Mouse (Mus musculus): ENCODE results near the gene Upk3b. TPM values are rescaled to one million over a fixed set of nuclear protein-coding genes. Genes with fewer than 3 reads are reported as not detected.
A peak's percentile ranks its signal among the peaks of the same experiment; 100 is the strongest.

The Upk3b gene
- total and polyA plus RNA-seq, 2 experiments from 2014 or later, result 21.1 to 40.6 TPM

- 89% methylated on average over 1 of the region's 1 CpGs for WGBS
- Histone ChIP-seq H3K36me3 (replicated peaks; ENCODE audit: control insufficient read depth, insufficient read depth, low read length) (peaks cover 14% of the 10 kb centered on the region), H3K4me3 (ENCODE audit: low read depth, low read length) (no peak overlapping the region), H3K27me3 (ENCODE audit: control insufficient read depth, insufficient read depth, low read length) (no peaks in the 10 kb centered on the region), H3K27ac (ENCODE audit: low read depth) (no peak overlapping the region), H3K4me1 (ENCODE audit: control insufficient read depth, insufficient read depth) (no peaks in the 10 kb centered on the region), H3K9ac (replicated peaks; ENCODE audit: low read depth, low read length) (no peak overlapping the region), H3K4me2 (ENCODE audit: low read depth, low read length) (no peak overlapping the region), H3K9me3 (replicated peaks; ENCODE audit: control insufficient read depth, low read length) (no peaks in the 10 kb centered on the region)
- ATAC-seq (ENCODE audit: insufficient read depth, low read depth) (no peak), DNase-seq (ENCODE audit: low spot score) (no peak)
- no peak for TF ChIP-seq CTCF (IDR thresholded peaks at IDR 0.05; ENCODE audit: low read depth)
- TF ChIP-seq EP300 (IDR thresholded peaks at IDR 0.05; ENCODE audit: low read depth), result no peak
These were observed 1.6 kb upstream of the Upk3b start for GRCm38 (mm10) chr5:136036667-136037066.

DNA sequence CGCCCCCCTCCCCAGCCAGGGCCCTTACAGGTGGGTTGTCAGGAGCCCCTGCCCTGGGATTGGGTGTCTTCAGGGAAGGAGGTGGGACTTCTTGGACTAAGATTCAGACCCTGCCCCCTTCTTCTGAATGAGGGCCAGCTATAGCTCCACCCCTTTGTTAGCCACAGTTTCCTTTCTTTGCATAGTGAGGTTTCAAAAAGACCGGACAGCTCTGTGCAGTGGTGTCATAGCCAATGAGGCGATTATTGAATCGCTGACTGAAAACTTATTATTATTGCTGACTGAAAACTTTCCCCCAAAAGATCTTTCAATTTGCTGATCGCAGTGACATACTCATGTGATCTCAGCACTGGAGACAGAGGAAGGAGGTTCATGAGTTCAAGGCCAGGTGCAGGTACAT is 1.9 kb downstream of the Upk3b start:
- H3K27me3 ChIP-seq (ENCODE audit: control insufficient read depth, insufficient read depth, low read length), result no peaks in the 10 kb centered on the region
- no peak overlapping the region for H3K4me2 ChIP-seq (ENCODE audit: low read depth, low read length)
- WGBS, result 50% methylated on average over 5 of the region's 5 CpGs
- H3K4me3 ChIP-seq (ENCODE audit: low read depth, low read length), result no peak overlapping the region
- no peaks in the 10 kb centered on the region for H3K4me1 ChIP-seq (ENCODE audit: control insufficient read depth, insufficient read depth)
- no peak for ATAC-seq (ENCODE audit: insufficient read depth, low read depth)
- TF ChIP-seq EP300 (IDR thresholded peaks at IDR 0.05; ENCODE audit: low read depth) (no peak), CTCF (IDR thresholded peaks at IDR 0.05; ENCODE audit: low read depth) (no peak)
- no peaks in the 10 kb centered on the region for H3K9me3 ChIP-seq (replicated peaks; ENCODE audit: control insufficient read depth, low read length)
- DNase-seq (ENCODE audit: low spot score), result no peak
- H3K27ac ChIP-seq (ENCODE audit: low read depth), result no peak overlapping the region
- no peak overlapping the region for H3K9ac ChIP-seq (replicated peaks; ENCODE audit: low read depth, low read length)
- no peaks in the 10 kb centered on the region for H3K36me3 ChIP-seq (replicated peaks; ENCODE audit: control insufficient read depth, insufficient read depth, low read length)

GRCm38 (mm10) chr5:136041260-136041659 is 3.0 kb downstream of the Upk3b start:
- H3K4me2 ChIP-seq (ENCODE audit: low read depth, low read length), result no peak overlapping the region
- H3K4me3 ChIP-seq (ENCODE audit: low read depth, low read length), result no peak overlapping the region
- 39% methylated on average over 2 of the region's 2 CpGs for WGBS
- DNase-seq (ENCODE audit: low spot score) (no peak), ATAC-seq (ENCODE audit: insufficient read depth, low read depth) (0 out of 2 replicates have a peak, but pooled peaks have one; percentile 17)
- H3K27me3 ChIP-seq (ENCODE audit: control insufficient read depth, insufficient read depth, low read length), result no peaks in the 10 kb centered on the region
- TF ChIP-seq EP300 (IDR thresholded peaks at IDR 0.05; ENCODE audit: low read depth) (no peak), CTCF (IDR thresholded peaks at IDR 0.05; ENCODE audit: low read depth) (no peak)
- H3K4me1 ChIP-seq (ENCODE audit: control insufficient read depth, insufficient read depth), result no peaks in the 10 kb centered on the region
- H3K36me3 ChIP-seq (replicated peaks; ENCODE audit: control insufficient read depth, insufficient read depth, low read length), result no peaks in the 10 kb centered on the region
- no peak overlapping the region for H3K9ac ChIP-seq (replicated peaks; ENCODE audit: low read depth, low read length)
- no peaks in the 10 kb centered on the region for H3K9me3 ChIP-seq (replicated peaks; ENCODE audit: control insufficient read depth, low read length)
- H3K27ac ChIP-seq (ENCODE audit: low read depth), result no peak overlapping the region

DNA sequence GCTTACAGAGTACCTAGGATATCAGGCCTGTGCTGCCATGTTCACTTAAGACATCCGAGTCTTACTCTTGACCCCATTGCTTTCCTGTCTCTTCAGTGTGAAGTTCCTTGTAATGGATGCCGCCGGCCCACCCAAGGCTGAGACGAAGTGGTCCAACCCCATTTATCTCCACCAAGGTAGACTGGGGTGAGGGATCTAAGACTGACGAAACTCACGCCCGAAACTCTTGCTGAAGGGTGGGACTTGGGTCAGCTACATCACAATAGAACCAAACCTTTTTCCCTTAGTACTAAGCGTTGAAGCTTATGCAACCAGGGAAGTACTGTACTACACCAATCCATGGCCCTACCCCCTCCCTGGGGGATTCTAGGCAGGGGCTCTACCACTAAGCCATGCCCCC is 3.4 kb downstream of the Upk3b start:
- H3K27me3 ChIP-seq (ENCODE audit: control insufficient read depth, insufficient read depth, low read length), result no peaks in the 10 kb centered on the region
- ATAC-seq (ENCODE audit: insufficient read depth, low read depth) (no peak), DNase-seq (ENCODE audit: low spot score) (no peak)
- H3K9ac ChIP-seq (replicated peaks; ENCODE audit: low read depth, low read length), result no peak overlapping the region
- H3K4me3 ChIP-seq (ENCODE audit: low read depth, low read length), result no peak overlapping the region
- 95% methylated on average over 8 of the region's 8 CpGs for WGBS
- no peaks in the 10 kb centered on the region for H3K4me1 ChIP-seq (ENCODE audit: control insufficient read depth, insufficient read depth)
- no peak overlapping the region for H3K4me2 ChIP-seq (ENCODE audit: low read depth, low read length)
- H3K36me3 ChIP-seq (replicated peaks; ENCODE audit: control insufficient read depth, insufficient read depth, low read length), result no peaks in the 10 kb centered on the region
- TF ChIP-seq EP300 (IDR thresholded peaks at IDR 0.05; ENCODE audit: low read depth), result no peak
- TF ChIP-seq CTCF (IDR thresholded peaks at IDR 0.05; ENCODE audit: low read depth), result no peak
- no peak overlapping the region for H3K27ac ChIP-seq (ENCODE audit: low read depth)
- H3K9me3 ChIP-seq (replicated peaks; ENCODE audit: control insufficient read depth, low read length), result no peaks in the 10 kb centered on the region

GRCm38 (mm10) chr5:136044865-136045264 is 6.6 kb downstream of the Upk3b start:
- Histone ChIP-seq H3K36me3 (replicated peaks; ENCODE audit: control insufficient read depth, insufficient read depth, low read length) (no peaks in the 10 kb centered on the region), H3K4me1 (ENCODE audit: control insufficient read depth, insufficient read depth) (no peaks in the 10 kb centered on the region), H3K4me3 (ENCODE audit: low read depth, low read length) (no peak overlapping the region), H3K27me3 (ENCODE audit: control insufficient read depth, insufficient read depth, low read length) (no peaks in the 10 kb centered on the region), H3K4me2 (ENCODE audit: low read depth, low read length) (no peak overlapping the region), H3K9ac (replicated peaks; ENCODE audit: low read depth, low read length) (no peak overlapping the region), H3K27ac (ENCODE audit: low read depth) (no peak overlapping the region), H3K9me3 (replicated peaks; ENCODE audit: control insufficient read depth, low read length) (no peaks in the 10 kb centered on the region)
- TF ChIP-seq CTCF (IDR thresholded peaks at IDR 0.05; ENCODE audit: low read depth), result no peak
- 70% methylated on average over 13 of the region's 13 CpGs for WGBS
- ATAC-seq (ENCODE audit: insufficient read depth, low read depth) (no peak), DNase-seq (ENCODE audit: low spot score) (no peak)

DNA sequence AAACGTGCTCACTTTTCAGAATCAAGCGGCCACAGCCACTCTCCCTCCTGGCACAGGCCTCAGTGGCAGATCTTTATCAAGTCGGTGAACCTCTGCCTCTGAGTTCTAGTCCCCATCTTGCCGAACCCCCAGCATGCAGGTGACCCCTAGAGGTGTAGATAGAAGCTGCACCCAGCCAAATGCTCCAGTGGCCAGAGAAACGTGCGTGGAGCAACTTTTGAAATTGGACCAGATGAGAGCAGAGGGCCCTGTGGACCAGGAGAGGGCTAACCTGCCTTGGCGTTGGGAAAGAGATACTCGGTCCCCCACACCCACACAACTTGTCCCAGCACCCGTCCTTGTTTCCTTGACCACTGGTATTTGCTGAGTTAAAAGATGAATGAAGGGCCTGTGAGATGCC is 7.1 kb downstream of the Upk3b start:
- Histone ChIP-seq H3K4me3 (ENCODE audit: low read depth, low read length) (no peak overlapping the region), H3K9me3 (replicated peaks; ENCODE audit: control insufficient read depth, low read length) (no peaks in the 10 kb centered on the region), H3K36me3 (replicated peaks; ENCODE audit: control insufficient read depth, insufficient read depth, low read length) (no peaks in the 10 kb centered on the region), H3K27me3 (ENCODE audit: control insufficient read depth, insufficient read depth, low read length) (no peaks in the 10 kb centered on the region), H3K9ac (replicated peaks; ENCODE audit: low read depth, low read length) (no peak overlapping the region), H3K4me2 (ENCODE audit: low read depth, low read length) (no peak overlapping the region), H3K4me1 (ENCODE audit: control insufficient read depth, insufficient read depth) (no peaks in the 10 kb centered on the region), H3K27ac (ENCODE audit: low read depth) (no peak overlapping the region)
- TF ChIP-seq EP300 (IDR thresholded peaks at IDR 0.05; ENCODE audit: low read depth), result no peak
- peak; percentile 27 for TF ChIP-seq CTCF (IDR thresholded peaks at IDR 0.05; ENCODE audit: low read depth)
- ATAC-seq (ENCODE audit: insufficient read depth, low read depth) (no peak), DNase-seq (ENCODE audit: low spot score) (no peak)
- WGBS, result 35% methylated on average over 9 of the region's 9 CpGs
